Mouse (Mus musculus): ENCODE data around the gene Elmo2.

DNA sequence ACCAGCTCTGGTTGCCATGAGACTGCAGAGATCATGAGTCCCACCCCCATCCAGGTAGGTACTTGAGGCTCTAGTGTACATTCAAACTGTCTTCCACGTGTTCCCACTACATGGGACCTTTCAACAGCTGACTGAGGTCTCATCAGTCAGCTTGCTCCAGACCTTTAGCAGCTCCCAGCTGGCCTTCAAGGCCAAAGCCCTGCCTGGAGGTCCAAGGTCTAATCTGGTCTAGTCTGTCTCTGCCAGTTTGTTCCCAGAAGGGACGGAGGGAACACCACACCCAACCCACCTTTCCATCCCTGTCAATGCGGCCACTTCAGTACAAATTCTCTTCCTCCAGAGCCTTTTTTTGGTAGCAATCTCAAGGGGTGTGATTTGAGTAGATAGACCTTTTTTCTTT, 42.6 kb downstream of the Elmo2 start:
- TF ChIP-seq CTCF (IDR thresholded peaks at IDR 0.05; ENCODE audit: insufficient read depth, low read depth, low read length): no peak
- TF ChIP-seq POLR2A (IDR thresholded peaks at IDR 0.05; ENCODE audit: insufficient read depth, low read depth, low read length): no peak

Data from olfactory bulb, adult 2 months (tissue).